Mouse (Mus musculus): ENCODE measurements around the gene Gm11115. TPM values are rescaled to one million over a fixed set of nuclear protein-coding genes. Genes with fewer than 3 reads are reported as not detected.

The Gm11115 gene
- polyA plus RNA-seq (2014; fragmentation: Illumina TruSeq; extraction: RNeasy Lipid Tissue Mini Kit (QIAGEN cat#74804); ENCODE audit: insufficient read depth, low read depth, low replicate concordance) = not detected

DNA sequence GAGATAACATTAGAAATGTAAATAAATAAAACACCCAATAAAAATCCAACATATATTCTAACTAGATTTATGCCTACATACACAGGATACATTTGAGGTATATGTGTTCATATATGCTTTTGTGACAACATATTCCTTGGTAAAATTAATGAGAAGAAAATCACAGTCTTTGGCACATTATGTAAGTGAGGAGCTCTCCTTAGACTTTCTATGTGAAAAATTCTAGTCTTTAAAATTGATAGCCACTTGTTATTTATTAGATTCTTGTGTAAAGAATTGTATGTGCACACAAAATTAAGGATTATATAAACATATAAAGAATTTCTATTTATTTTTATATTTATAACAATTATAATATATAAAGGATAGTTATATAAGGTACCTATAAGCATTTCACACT lies at the start of gene Gm11115:
TSS of gene Gm11115 (minus strand) at position 101 of the 400 bp plus-strand sequence.

DNA sequence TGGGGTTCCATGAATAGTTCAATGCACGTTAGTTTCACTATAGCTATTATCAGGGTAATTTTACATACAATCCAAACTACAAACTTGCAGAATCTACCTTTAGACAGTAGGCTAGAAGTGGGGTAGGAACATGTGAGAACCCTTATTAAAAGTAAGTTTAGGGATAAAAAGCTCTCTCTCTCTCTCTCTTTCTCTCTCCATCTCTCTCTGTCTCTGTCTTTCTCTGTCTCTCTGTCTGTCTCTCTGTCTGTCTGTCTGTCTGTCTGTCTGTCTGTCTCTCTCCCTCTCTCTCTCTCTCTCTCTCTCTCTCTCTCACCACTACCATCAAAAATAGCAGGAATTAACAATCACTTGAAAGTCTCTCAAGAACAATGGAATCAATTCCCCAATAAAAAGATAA lies 42.5 kb downstream of the Gm11115 start, which contains the start of gene Gm11116:
TSS of gene Gm11116 (minus strand) at position 101 of the 400 bp plus-strand sequence.

Other genes with a start within 250 kb of the Gm11115 start
- gene Csn3, start 228.5 kb downstream of the Gm11115 start, polyA plus RNA-seq (2014; fragmentation: Illumina TruSeq; extraction: RNeasy Lipid Tissue Mini Kit (QIAGEN cat#74804); ENCODE audit: insufficient read depth, low read depth, low replicate concordance) = not detected
- gene 2310003L06Rik, start 184.6 kb downstream of the Gm11115 start, polyA plus RNA-seq (2014; fragmentation: Illumina TruSeq; extraction: RNeasy Lipid Tissue Mini Kit (QIAGEN cat#74804); ENCODE audit: insufficient read depth, low read depth, low replicate concordance) = not detected
- not detected for gene Gm28434, start 184.6 kb downstream of the Gm11115 start, polyA plus RNA-seq (2014; fragmentation: Illumina TruSeq; extraction: RNeasy Lipid Tissue Mini Kit (QIAGEN cat#74804); ENCODE audit: insufficient read depth, low read depth, low replicate concordance)
- gene Cabs1, start 174.7 kb downstream of the Gm11115 start, polyA plus RNA-seq (2014; fragmentation: Illumina TruSeq; extraction: RNeasy Lipid Tissue Mini Kit (QIAGEN cat#74804); ENCODE audit: insufficient read depth, low read depth, low replicate concordance) = not detected
- gene Smr3a, start 151.6 kb downstream of the Gm11115 start, polyA plus RNA-seq (2014; fragmentation: Illumina TruSeq; extraction: RNeasy Lipid Tissue Mini Kit (QIAGEN cat#74804); ENCODE audit: insufficient read depth, low read depth, low replicate concordance) = not detected
- gene Smr2, start 67.5 kb downstream of the Gm11115 start, polyA plus RNA-seq (2014; fragmentation: Illumina TruSeq; extraction: RNeasy Lipid Tissue Mini Kit (QIAGEN cat#74804); ENCODE audit: insufficient read depth, low read depth, low replicate concordance) = not detected
- not detected for gene Gm11116, start 42.6 kb downstream of the Gm11115 start, polyA plus RNA-seq (2014; fragmentation: Illumina TruSeq; extraction: RNeasy Lipid Tissue Mini Kit (QIAGEN cat#74804); ENCODE audit: insufficient read depth, low read depth, low replicate concordance)
- not detected for gene Gm7714, start 114.8 kb upstream of the Gm11115 start, polyA plus RNA-seq (2014; fragmentation: Illumina TruSeq; extraction: RNeasy Lipid Tissue Mini Kit (QIAGEN cat#74804); ENCODE audit: insufficient read depth, low read depth, low replicate concordance)
- not detected for gene Prol1, start 163.2 kb upstream of the Gm11115 start, polyA plus RNA-seq (2014; fragmentation: Illumina TruSeq; extraction: RNeasy Lipid Tissue Mini Kit (QIAGEN cat#74804); ENCODE audit: insufficient read depth, low read depth, low replicate concordance)
- gene Amtn, start 222.0 kb upstream of the Gm11115 start, polyA plus RNA-seq (2014; fragmentation: Illumina TruSeq; extraction: RNeasy Lipid Tissue Mini Kit (QIAGEN cat#74804); ENCODE audit: insufficient read depth, low read depth, low replicate concordance) = 0.24 TPM